Mouse (Mus musculus) spleen, adult 2 months (tissue): ENCODE data around the gene Tlr9.

Experiments used
- CTCF ChIP-seq: fragments of 200-500 bp; IDR thresholded peaks from 2 replicates; pipeline ENCODE4 v1.5.1; 2011; ENCODE audit warnings: mild to moderate bottlenecking, inconsistent platforms; ENCODE audit not compliant: insufficient read depth, insufficient read length, insufficient replicate concordance; ENCODE audit errors: extremely low read depth
- POLR2A ChIP-seq: fragments of 200-500 bp; IDR thresholded peaks from 2 replicates; pipeline ENCODE4 v1.6.1; 2011; ENCODE audit warnings: low read depth, low read length, inconsistent platforms

GRCm38 (mm10) chr9:106231220-106231619 is 8.8 kb downstream of the Tlr9 start:
- TF ChIP-seq CTCF (no peak), POLR2A (no peak)
